Comparison of ENCODE assay signal across 8 mouse cellular contexts in the genomic region with DNA sequence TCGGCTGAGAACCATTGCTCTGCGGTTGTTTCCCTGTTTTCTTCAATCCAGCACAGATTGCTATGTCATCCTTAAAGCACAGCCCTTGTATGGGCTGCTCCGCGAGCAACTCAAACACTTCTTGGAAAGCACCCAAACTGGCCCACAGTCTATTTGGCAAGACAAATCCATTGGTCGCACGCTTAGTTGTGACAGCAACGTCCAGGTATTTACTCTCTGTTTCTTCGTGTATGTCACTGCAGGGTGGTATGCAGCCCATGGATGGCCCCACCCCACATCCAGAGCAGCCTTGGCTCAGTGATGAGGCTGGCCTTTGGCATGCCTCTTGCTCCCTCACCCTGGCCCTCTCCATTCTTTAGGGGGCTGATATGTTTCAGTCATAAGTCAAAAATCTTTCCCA. TPM values are rescaled to one million over a fixed set of nuclear protein-coding genes. Genes with fewer than 3 reads are reported as not detected.
DNase-seq lines count a peak whose midpoint lies in the region; ATAC-seq lines count a peak whose summit lies in the region.

No protein-coding gene starts in this region.

- 21% methylated on average over 8 of the region's 8 CpGs for WGBS in lung, embryonic 15.5 days

- H3K27ac ChIP-seq in lung, embryonic 15.5 days, result peak overlapping the region; percentile 44

- no peak overlapping the region for H3K4me3 ChIP-seq in lung, embryonic 15.5 days

- peaks cover 16% of the 10 kb centered on the region for H3K4me1 ChIP-seq in lung, embryonic 15.5 days

- no peaks in the 10 kb centered on the region for H3K36me3 ChIP-seq in lung, embryonic 15.5 days

- no peak overlapping the region for H3K9ac ChIP-seq in lung, embryonic 15.5 days

- ATAC-seq in lung, embryonic 15.5 days (ENCODE audit: borderline replicate concordance, extremely low read depth, low FRiP score, low TSS enrichment), result peak; percentile 82
- ATAC-seq in megakaryocyte, adult 5-6 weeks (ENCODE audit: poor library complexity, severe bottlenecking), result no peak

- DNase-seq in kidney, postnatal 10 days, result peak; percentile 50
- DNase-seq in kidney, adult 18-20 months, result no peak
- peak; percentile 57 for DNase-seq in adipocyte (ENCODE audit: low spot score)
- DNase-seq in fibroblast of lung, adult 2 months (ENCODE audit: low read depth), result peak; percentile 78
- no peak for DNase-seq in spleen, adult 12 weeks (ENCODE audit: low spot score)
- DNase-seq in layer of hippocampus, adult 9-11 months, result no peak

- H3K9me3 ChIP-seq in lung, embryonic 15.5 days, result no peaks in the 10 kb centered on the region

- no peaks in the 10 kb centered on the region for H3K27me3 ChIP-seq in lung, embryonic 15.5 days

- H3K4me2 ChIP-seq in lung, embryonic 15.5 days, result no peak overlapping the region

RNA-seq across cellular contexts. Expression of a gene that starts 42.5 kb away (rescaled TPM):
- polyA plus RNA-seq in lung, embryonic 15.5 days (2015; fragmentation: Nextera tagmentation; extraction: Ambion mirVana), result 88.7 and 89.8 TPM in 2 replicates
- total RNA-seq in megakaryocyte, adult 5-6 weeks (2015), result 60.0 and 61.0 TPM in 2 replicates
- total RNA-seq in megakaryocyte, adult 5-6 weeks (2017), result 96.7 and 102 TPM in 2 replicates

Comparison
In these comparisons a context has a peak if more than half of its experiments do, and no peak if none do; other contexts are left out.
1. DNase-seq: peak in kidney, postnatal 10 days (single experiment), adipocyte (single experiment) and fibroblast of lung, adult 2 months (single experiment); none in kidney, adult 18-20 months (single experiment), spleen, adult 12 weeks (single experiment) and layer of hippocampus, adult 9-11 months (single experiment).